Mouse (Mus musculus): ENCODE data around the gene Bdkrb1. TPM values are rescaled to one million over a fixed set of nuclear protein-coding genes. Genes with fewer than 3 reads are reported as not detected.

Gene Bdkrb1
- polyA plus RNA-seq, 1 experiment: not detected

DNA sequence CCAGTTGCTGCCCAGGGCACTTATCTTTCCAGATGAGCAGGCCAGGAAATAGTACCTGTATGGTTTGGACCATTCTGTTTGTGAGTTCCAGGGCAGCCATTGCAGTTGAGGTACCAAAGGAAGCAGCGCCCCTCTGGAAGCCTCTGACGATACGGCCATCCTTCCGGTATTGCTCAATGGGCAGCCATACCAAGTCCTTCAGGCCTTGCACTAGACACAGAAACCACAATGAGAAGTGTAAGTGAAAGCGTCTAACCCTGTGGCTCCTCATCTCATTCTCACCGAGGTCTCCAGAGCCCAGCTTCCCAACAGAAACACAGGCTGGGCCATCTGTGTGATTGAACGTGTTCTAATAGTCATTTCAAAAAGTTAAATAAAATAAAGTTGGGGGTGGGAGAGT, 19.2 kb downstream of the Bdkrb1 start:
- Histone ChIP-seq H3K27me3 (replicated peaks) (no peaks in the 10 kb centered on the region), H3K4me1 (peaks cover 12% of the 10 kb centered on the region), H3K36me3 (replicated peaks; ENCODE audit: low read length) (peaks cover 88% of the 10 kb centered on the region), H3K9me3 (no peaks in the 10 kb centered on the region), H3K4me3 (replicated peaks) (no peak overlapping the region)
- TF ChIP-seq FLI1 (IDR thresholded peaks at IDR 0.05; ENCODE audit: low read length) (no peak), GATA1 (IDR thresholded peaks at IDR 0.05; ENCODE audit: borderline replicate concordance, low read length) (no peak)

DNA sequence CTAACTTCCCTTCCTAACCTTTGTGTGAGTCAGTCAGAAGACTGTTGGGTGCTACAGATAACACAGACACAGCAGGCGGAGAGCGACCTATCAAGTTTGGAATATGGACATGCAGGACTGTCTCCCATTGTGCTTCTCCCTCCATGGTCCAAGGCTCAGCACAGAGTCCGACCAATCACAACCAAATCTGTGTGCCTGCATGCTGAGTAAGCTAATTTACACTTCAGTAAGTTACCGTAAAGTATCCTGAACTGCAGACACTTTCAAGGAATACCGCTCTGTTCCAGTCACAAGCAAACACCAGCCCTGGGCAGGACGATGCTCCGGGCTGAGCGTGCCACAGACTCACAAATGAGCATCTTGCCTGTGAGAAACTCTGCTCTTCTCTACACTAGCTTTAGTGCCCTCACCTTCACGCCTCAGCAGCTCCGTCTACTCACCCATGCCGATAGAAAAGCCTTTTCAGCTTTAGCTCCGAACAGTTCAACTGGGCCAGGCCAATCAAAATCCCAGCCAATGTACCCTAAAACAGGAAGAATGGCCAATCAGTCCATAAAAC, 20.2 kb downstream of the Bdkrb1 start:
- Histone ChIP-seq H3K4me3 (replicated peaks) (no peak overlapping the region), H3K27me3 (replicated peaks) (no peaks in the 10 kb centered on the region), H3K9me3 (no peaks in the 10 kb centered on the region), H3K4me1 (peaks cover 7% of the 10 kb centered on the region), H3K36me3 (replicated peaks; ENCODE audit: low read length) (peaks cover 87% of the 10 kb centered on the region)
- TF ChIP-seq GATA1 (IDR thresholded peaks at IDR 0.05; ENCODE audit: borderline replicate concordance, low read length) (no peak), FLI1 (IDR thresholded peaks at IDR 0.05; ENCODE audit: low read length) (no peak)

DNA sequence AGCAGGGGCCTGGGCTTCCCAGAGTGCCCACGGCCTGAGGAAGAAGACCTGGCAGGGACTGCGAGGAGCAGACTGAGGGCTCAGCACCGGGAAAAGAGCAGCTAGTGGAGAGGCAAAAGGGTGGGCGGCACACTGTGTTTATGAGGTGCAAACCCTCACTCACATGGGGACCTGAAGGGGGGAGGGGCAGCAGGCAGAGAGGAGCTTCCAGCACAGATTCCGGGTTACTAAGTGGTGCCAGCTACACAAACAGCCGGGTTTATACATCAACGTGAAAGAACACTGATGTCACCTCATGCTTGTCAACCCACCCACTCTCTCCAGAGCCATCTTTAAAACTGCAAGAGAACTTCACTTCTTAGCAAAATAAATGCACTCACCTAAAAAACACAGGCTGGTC, 22.9 kb downstream of the Bdkrb1 start:
- Histone ChIP-seq H3K4me1 (no peaks in the 10 kb centered on the region), H3K27me3 (replicated peaks) (no peaks in the 10 kb centered on the region), H3K9me3 (no peaks in the 10 kb centered on the region), H3K36me3 (replicated peaks; ENCODE audit: low read length) (peaks cover 71% of the 10 kb centered on the region), H3K4me3 (replicated peaks) (no peak overlapping the region)
- no peak for TF ChIP-seq GATA1 (IDR thresholded peaks at IDR 0.05; ENCODE audit: borderline replicate concordance, low read length)
- TF ChIP-seq FLI1 (IDR thresholded peaks at IDR 0.05; ENCODE audit: low read length): no peak

DNA sequence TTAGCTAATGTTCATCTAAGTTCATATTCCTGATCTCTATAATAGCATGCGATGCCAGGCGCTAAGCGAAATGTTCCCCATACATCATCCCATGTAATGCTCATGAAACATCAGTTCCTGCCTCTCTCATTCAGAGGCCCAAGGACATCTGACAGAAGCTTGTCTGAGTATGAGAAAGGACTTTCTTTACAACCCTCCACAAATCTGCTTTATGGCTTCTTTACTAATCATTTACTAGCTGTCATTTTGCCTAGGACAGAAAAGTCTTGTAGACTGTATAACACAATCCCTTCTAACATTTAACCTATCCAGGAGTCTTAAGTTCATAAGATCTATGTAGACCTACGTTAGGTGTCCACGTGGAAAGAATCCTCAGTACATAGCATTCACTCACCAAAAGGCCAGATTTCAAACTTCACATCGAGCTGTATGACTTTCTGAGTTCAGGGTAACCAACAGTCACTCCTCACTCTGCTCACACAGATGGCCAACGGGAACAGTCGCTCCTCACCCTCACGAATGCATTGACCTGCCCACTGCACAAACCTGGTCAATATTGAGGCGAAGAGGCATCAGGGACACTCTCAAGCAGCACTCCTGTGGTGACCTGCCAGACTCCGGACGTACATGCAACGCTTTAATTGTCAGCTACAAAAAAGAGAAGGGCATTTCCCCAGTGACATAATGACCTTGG, 31.6 kb downstream of the Bdkrb1 start:
- Histone ChIP-seq H3K27me3 (replicated peaks) (no peaks in the 10 kb centered on the region), H3K9me3 (no peaks in the 10 kb centered on the region), H3K36me3 (replicated peaks; ENCODE audit: low read length) (peaks cover 85% of the 10 kb centered on the region), H3K4me1 (peaks cover 6% of the 10 kb centered on the region; the same call in 1 of the 2 replicates), H3K4me3 (replicated peaks) (no peak overlapping the region)
- TF ChIP-seq GATA1 (IDR thresholded peaks at IDR 0.05; ENCODE audit: borderline replicate concordance, low read length) (no peak), FLI1 (IDR thresholded peaks at IDR 0.05; ENCODE audit: low read length) (no peak)

DNA sequence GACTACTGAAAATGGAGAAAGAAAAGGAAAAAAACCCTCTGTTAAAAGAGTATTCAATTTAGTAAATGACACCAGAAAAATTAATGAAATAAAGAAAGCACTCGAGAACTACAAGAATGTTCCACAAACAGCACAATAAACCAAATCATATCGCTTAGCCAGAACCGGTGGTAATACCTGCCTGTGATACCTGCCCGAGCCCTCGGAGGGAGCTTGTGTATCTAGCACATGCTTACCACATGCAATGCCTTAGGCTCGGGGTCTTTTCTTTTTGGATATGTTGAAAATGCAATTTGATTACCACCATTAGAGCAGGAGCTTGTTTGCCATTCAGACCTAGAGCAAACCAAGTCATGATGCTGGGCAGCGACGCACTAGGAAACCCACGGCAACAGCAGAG, 33.7 kb downstream of the Bdkrb1 start:
- Histone ChIP-seq H3K36me3 (replicated peaks; ENCODE audit: low read length) (peaks cover 100% of the 10 kb centered on the region), H3K4me3 (replicated peaks) (no peak overlapping the region), H3K9me3 (no peaks in the 10 kb centered on the region), H3K27me3 (replicated peaks) (no peaks in the 10 kb centered on the region), H3K4me1 (peaks cover 6% of the 10 kb centered on the region; the same call in 1 of the 2 replicates)
- TF ChIP-seq GATA1 (IDR thresholded peaks at IDR 0.05; ENCODE audit: borderline replicate concordance, low read length) (no peak), FLI1 (IDR thresholded peaks at IDR 0.05; ENCODE audit: low read length) (no peak)

DNA sequence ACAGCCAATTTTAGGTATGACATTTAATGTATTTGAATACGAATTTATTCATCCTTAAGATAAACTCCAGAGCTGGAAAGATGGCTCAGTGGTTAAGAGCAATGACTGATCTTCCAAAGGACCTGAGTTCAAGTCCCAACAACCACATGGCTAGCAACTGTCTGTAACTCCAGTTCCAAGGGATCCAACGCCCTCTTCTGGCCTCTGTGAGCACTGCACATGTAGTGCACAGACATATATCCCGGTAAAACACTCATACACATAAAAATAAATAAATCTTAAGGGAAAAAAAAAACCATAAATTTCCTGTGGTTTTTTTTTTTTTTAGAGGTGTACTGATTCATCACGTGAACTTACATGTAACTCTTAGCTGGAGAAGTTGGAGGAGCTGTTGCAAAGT, 34.7 kb downstream of the Bdkrb1 start:
- peaks cover 9% of the 10 kb centered on the region; the same call in 1 of the 2 replicates for H3K4me1 ChIP-seq
- H3K27me3 ChIP-seq (replicated peaks): no peaks in the 10 kb centered on the region
- TF ChIP-seq FLI1 (IDR thresholded peaks at IDR 0.05; ENCODE audit: low read length): no peak
- no peak for TF ChIP-seq GATA1 (IDR thresholded peaks at IDR 0.05; ENCODE audit: borderline replicate concordance, low read length)
- H3K9me3 ChIP-seq: no peaks in the 10 kb centered on the region
- no peak overlapping the region for H3K4me3 ChIP-seq (replicated peaks)
- peaks cover 100% of the 10 kb centered on the region for H3K36me3 ChIP-seq (replicated peaks; ENCODE audit: low read length)

DNA sequence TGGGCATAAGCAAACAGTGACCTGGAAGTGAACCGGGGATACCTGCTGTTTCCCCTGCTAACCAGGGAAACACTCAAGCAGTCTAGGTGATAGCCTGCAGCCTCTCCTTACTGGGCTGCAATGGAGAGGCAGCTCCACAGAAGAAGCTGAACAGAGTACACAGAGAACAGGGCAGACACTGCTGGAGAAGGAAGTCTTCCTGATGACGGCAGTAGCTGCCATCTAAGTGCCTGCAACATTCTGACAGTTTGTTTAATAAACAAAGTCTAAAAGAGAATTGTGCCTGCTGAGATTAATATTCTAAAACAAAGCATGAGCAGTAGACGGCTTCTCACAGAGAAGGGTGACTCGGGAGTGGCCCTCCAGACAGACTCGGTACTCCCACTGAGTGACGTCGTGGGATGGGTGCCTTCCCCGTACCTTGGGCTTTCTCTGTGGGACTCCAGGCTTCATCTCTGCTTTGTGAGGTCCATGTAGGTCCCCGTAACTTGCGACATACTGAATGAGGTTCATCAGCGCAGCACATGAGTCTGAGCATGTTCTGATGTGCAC, 40.0 kb downstream of the Bdkrb1 start:
- peaks cover 3% of the 10 kb centered on the region; the same call in 1 of the 2 replicates for H3K4me1 ChIP-seq
- H3K27me3 ChIP-seq (replicated peaks): no peaks in the 10 kb centered on the region
- TF ChIP-seq GATA1 (IDR thresholded peaks at IDR 0.05; ENCODE audit: borderline replicate concordance, low read length) (no peak), FLI1 (IDR thresholded peaks at IDR 0.05; ENCODE audit: low read length) (no peak)
- H3K36me3 ChIP-seq (replicated peaks; ENCODE audit: low read length): peaks cover 100% of the 10 kb centered on the region
- H3K9me3 ChIP-seq: no peaks in the 10 kb centered on the region
- no peak overlapping the region for H3K4me3 ChIP-seq (replicated peaks)

Other genes starting within 250 kb of the Bdkrb1 start
- not detected in 2 replicates for gene D430019H16Rik, start 149.2 kb upstream of the Bdkrb1 start, polyA plus RNA-seq (2012; ENCODE audit: insufficient read depth, low replicate concordance)
- gene Bdkrb2, start 39.9 kb upstream of the Bdkrb1 start, polyA plus RNA-seq (2012; ENCODE audit: insufficient read depth, low replicate concordance): not detected in 2 replicates
- gene Gskip, start 81.7 kb downstream of the Bdkrb1 start, polyA plus RNA-seq (2012; ENCODE audit: insufficient read depth, low replicate concordance): 4.2 TPM in 1 of 2 replicates, not detected in the other
- gene Atg2b, start 82.1 kb downstream of the Bdkrb1 start, polyA plus RNA-seq (2012; ENCODE audit: insufficient read depth, low replicate concordance): 3.5 and 4.4 TPM in 2 replicates
- gene Ak7, start 102.9 kb downstream of the Bdkrb1 start, polyA plus RNA-seq (2012; ENCODE audit: insufficient read depth, low replicate concordance): not detected in 2 replicates
- 30.8 and 73.1 TPM in 2 replicates for gene Papola, start 181.6 kb downstream of the Bdkrb1 start, polyA plus RNA-seq (2012; ENCODE audit: insufficient read depth, low replicate concordance)

Data from megakaryocyte, embryonic 14.5 days (primary cell).